Mouse (Mus musculus): ENCODE measurements at regions not wholly inside any gene's neighbourhood (a gene's known extent, or its start where the extent isn't known, plus 50 kb on each side); places are given as distances from the start of the nearest gene placed in this dataset.

DNA sequence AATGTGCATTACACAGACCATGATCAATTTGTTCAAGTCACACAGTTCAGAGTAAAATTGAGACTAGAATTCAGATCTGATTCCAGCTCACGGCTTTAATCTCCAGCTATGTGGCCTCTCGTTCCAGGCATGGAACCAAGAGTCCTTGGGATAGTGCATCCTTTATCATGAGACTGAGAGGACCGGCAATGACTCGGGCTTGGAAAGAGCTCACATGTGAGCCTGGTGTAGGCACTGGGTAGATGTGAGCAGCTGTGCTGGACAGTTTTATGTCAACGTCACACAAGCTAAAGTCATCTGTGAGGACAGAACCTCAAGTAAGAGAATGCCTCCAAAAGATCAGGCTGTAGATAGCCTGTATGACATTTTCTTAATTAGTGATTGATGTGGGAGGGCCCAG is 228.3 kb downstream of the Plpp3 start:
- no peak for DNase-seq (ENCODE audit: low spot score in 2 of 2)

DNA sequence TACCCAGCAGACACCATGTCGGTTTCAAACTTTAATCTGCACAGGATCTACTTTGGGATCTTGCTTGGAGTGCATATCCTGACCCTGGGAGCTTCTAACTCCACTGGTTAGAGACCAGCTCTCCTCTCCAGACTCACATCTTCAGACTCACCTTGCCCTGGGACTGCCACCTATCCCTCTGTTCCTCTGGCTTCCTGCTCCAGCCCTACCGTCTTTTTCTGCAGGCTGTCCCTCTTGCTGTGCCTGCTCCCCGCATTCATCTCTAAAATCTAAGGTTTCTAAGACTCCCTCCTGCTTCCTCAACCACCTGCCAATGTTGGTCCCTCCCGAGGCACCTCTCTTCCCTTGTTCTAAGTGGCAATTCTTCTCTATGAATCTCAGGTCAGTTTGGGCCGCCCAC is 233.2 kb downstream of the Plpp3 start:
- no peak for DNase-seq (ENCODE audit: low spot score in 2 of 2)

- DNase-seq (ENCODE audit: low spot score in 2 of 2): no peak
Measured at GRCm38 (mm10) chr4:105394366-105394765, 237.2 kb downstream of the Plpp3 start.

DNA sequence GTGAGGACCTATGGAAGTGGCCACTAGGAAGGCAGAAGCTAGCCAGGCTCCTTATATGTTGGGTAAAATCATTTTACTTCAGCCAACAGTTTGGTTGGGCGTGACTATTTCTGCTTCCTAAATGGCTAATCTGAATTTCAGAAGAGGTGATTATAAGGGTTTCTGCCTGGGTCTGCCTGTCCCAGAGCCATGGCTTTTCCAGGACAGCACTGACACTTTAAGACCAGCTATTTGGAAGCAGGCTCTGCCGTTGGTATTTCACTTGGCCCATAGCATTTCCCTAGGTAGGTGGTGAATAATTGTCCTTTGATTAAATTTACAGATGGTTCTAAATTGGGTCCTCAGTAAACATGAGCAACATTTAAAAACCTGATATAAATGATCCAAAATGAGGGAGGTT is 240.3 kb downstream of the Plpp3 start:
- DNase-seq (ENCODE audit: low spot score in 2 of 2): no peak

- no peak for DNase-seq (ENCODE audit: low spot score in 2 of 2)
Measured at GRCm38 (mm10) chr4:105402021-105402420, 244.9 kb downstream of the Plpp3 start.

- DNase-seq (ENCODE audit: low spot score in 2 of 2): no peak
Measured at GRCm38 (mm10) chr4:105403169-105403568, 246.0 kb downstream of the Plpp3 start.

GRCm38 (mm10) chr4:105403686-105404085 is 246.5 kb downstream of the Plpp3 start:
- no peak for DNase-seq (ENCODE audit: low spot score in 2 of 2)

- DNase-seq (ENCODE audit: low spot score in 2 of 2): no peak
Measured at GRCm38 (mm10) chr4:105405728-105406127, 248.6 kb downstream of the Plpp3 start.

DNA sequence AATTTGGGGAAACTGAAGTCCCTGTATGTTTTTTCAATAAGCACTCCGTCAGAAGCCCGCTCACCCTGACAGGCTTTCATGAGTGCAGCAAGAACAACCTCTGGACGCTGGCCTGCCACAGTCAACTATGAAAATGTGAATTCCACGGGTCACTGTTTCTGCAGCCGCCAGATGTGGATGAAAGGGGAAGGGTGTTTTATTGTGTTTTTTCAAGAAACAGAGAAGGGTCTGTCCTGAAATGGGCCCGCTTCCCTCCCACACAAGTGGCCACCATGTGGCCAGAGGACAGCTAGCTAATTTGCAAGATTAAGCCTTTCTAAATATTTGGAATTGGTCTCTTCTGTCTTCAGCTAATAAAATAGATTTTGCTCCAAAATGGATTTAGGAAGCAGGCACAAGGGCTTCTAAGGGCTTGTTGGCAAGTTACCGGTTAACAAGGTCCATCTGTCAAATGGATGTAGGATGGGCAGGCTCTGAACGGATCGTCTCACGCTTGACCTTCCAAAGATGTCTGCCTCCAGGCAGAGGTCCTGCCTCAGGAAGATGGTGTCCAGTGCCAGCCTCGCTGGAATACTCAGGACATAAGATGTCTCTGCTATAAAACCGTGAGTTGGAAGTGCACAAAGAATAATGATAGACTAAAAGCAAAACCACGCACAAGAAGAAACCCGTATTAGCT is 249.8 kb downstream of the Plpp3 start:
- no peak for DNase-seq (ENCODE audit: low spot score in 2 of 2)

DNA sequence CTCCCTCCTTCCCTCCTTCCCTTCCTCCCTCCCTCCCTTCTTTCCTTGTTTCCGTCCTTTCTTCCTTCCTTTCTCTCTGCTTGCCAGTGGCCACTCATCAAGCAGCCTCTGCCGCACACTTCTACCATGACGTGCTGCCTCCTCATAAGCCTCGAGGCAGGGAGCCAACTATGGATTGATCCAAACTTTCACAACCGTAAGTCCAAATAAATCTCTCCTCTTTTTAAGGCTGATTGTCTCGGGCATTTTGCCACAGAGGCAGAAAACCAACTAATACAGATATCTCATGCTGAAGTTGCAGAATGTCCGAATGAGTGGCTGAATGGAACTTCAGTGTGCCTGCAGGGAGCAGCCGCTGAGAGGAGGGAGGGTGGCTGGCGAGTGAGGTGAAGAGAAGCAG is 251.7 kb downstream of the Plpp3 start:
- DNase-seq (ENCODE audit: low spot score in 2 of 2): no peak

DNA sequence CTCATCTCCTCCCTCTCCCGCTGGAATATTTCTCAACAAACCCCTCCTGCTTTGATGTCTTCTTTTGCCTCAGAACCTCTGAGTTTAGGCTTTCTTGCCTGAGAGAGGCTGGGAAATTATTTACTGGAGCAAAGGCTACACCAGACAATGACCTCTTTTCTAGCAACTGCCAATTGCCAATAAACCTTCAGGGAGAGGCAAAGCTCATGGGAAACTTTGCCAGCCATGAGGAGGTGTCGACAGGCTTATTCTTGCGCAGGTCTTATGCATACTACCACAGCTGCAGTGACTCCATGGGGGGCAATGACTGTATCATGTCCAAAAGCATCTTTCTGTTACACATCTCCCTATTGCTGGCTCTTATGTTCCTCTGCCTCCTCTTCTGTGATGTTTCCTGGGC is 260.0 kb downstream of the Plpp3 start:
- DNase-seq (ENCODE audit: low spot score in 2 of 2): no peak

DNA sequence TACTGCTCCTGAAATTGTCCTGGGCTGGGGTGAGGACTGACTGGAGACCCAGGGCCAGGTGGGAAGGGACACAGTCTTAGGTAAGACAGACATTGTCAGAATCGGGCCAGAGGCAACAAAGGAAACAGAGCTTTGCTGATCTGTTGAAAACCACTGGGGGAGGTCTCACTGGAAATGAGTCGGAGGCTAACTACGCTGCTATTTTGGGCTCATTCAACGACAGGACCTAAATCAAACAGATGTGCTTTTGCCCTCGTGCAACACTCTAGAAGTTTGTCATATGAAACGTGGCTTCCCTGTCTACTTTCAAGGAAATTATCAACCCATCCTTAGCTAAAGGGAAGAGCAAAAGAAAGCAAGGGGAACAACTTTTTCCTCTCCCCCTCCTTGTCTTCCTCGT is 265.3 kb downstream of the Plpp3 start:
- DNase-seq (ENCODE audit: low spot score in 2 of 2): no peak

DNA sequence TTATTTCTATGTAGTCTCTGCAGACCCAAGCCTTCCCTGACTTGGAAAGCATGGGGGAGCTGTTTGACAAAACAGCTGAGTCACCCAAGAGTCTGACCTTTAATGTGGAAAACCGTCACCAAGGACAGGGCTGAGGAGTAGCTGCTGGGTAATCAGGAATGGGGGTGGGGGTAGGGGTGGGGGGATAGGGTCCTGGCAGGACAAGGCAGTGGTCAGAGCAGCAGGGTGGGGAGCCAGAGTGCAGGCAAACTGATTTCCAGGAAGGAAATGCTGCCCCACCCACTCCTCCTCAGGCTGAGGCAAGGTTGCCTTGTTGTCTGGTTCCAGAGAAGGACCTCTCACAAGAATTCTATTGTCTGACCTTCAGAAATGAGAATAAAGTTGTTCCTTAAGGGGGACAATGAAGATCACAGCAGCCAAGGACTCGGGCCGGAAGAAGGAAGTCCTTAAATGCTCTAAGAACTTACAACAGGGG is 266.6 kb downstream of the Plpp3 start:
- no peak for DNase-seq (ENCODE audit: low spot score in 2 of 2)

GRCm38 (mm10) chr4:105425086-105425485 is 267.9 kb downstream of the Plpp3 start:
- no peak for DNase-seq (ENCODE audit: low spot score in 2 of 2)

DNA sequence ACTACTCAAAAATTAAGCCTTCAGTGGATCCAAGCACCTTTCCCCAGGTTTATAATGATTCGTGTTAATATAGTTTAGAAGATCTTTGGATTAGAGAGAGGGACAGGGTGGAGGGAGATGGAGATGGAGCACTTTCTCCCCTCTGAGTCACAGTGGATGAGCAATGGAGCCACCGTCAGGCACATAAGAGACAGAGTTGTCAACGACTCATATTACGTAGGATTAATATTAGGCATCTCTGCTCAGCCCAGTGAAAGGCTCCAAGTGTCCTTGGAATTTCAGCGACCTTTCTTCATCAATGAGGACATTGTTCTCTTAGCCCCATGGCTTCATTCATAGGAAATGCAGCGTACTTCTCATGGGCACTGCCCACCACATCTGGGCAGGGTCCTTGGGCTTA is 270.4 kb downstream of the Plpp3 start:
- DNase-seq (ENCODE audit: low spot score in 2 of 2): no peak

DNA sequence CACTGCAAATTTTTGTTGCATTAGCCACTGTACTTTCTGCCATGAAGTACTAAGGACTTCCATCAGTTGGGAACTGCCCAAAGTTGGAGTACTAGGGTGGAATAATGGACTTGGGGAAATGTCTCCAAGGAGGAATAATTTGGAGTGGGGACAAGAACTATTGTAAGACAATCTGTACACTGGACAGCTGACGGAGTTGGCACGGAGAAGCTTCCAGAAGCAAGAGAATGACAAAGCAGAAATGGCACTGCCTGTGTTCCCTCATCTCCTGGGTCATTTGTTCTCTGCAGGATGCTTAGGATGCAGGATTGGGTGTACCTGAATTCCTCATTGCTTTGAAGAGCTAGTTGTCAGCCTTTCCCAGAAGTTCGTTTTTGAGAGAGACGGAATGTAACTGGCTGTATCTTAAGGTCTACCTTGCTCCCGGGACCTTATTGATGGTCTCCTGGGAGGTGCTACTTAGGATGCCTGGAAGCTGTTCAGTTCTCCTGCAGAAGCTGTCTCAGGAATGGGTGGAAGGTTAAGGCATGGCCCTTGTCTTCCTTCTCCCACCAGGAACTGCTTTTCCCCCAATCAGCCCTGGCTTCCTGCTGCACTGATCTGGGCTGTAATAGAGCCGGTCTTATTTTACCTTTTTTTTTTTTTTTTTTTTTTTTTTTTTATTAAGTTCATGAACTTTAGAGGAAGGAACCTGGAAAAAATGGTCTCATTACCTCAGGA is 272.4 kb downstream of the Plpp3 start:
- DNase-seq (ENCODE audit: low spot score in 2 of 2): no peak

- DNase-seq (ENCODE audit: low spot score in 2 of 2): no peak
Measured at GRCm38 (mm10) chr4:105432461-105432860, 275.3 kb downstream of the Plpp3 start.

GRCm38 (mm10) chr4:105437141-105437540 is 280.0 kb downstream of the Plpp3 start:
- no peak for DNase-seq (ENCODE audit: low spot score in 2 of 2)

- DNase-seq (ENCODE audit: low spot score in 2 of 2): no peak
Measured at GRCm38 (mm10) chr4:105449046-105449860, 292.1 kb downstream of the Plpp3 start.

- no peak for DNase-seq (ENCODE audit: low spot score in 2 of 2)
Measured at GRCm38 (mm10) chr4:105450881-105451280, 293.7 kb downstream of the Plpp3 start.

DNA sequence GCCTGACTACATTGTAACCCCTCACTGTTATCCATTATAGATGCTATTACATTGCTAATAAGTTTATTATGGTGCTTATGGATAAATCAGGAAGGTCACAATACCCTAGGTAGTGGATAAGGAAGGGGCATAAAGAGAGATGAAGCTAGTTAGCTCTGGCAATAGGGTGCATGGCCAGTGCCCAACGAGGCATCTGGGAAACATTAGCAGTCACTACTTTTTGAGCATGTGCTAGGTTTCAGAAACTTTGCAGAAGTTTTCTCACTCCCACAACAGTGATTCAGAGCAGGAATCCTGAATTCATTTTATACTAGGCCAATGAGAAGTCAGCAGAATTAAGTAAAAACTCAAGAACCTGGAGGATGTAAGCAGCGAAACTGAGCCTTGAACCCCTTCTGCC is 294.7 kb downstream of the Plpp3 start:
- no peak for DNase-seq (ENCODE audit: low spot score in 2 of 2)

All from adrenal gland, postnatal 4 days (tissue).